Mouse (Mus musculus): ENCODE measurements around the gene Psrc1. TPM values are rescaled to one million over a fixed set of nuclear protein-coding genes. Genes with fewer than 3 reads are reported as not detected.

The Psrc1 gene
- total RNA-seq, 2 experiments from 2014 or later, result 14.3 to 16.2 TPM

- ATAC-seq (replicated peaks; ENCODE audit: poor library complexity, severe bottlenecking), result 0 out of 2 replicates have a peak, but pooled peaks have one; percentile 28
Measured at GRCm38 (mm10) chr3:108414857-108415830, 31.5 kb downstream of the Psrc1 start, which contains the start of gene Celsr2. Celsr2 (minus strand) TSS chr3:108415552.

GRCm38 (mm10) chr3:108415831-108416223 lies 32.2 kb downstream of the Psrc1 start:
- ATAC-seq (replicated peaks; ENCODE audit: poor library complexity, severe bottlenecking), result peak; percentile 83

- ATAC-seq (replicated peaks; ENCODE audit: poor library complexity, severe bottlenecking), result no peak
Measured at GRCm38 (mm10) chr3:108423006-108423405, 39.4 kb downstream of the Psrc1 start.

- ATAC-seq (replicated peaks; ENCODE audit: poor library complexity, severe bottlenecking), result peak; percentile 49
Measured at GRCm38 (mm10) chr3:108423844-108424801, 40.5 kb downstream of the Psrc1 start.

- ATAC-seq (replicated peaks; ENCODE audit: poor library complexity, severe bottlenecking), result no peak
Measured at GRCm38 (mm10) chr3:108424944-108425623, 41.4 kb downstream of the Psrc1 start.

GRCm38 (mm10) chr3:108425624-108426018 lies 42.0 kb downstream of the Psrc1 start:
- no peak for ATAC-seq (replicated peaks; ENCODE audit: poor library complexity, severe bottlenecking)

GRCm38 (mm10) chr3:108432542-108433187 lies 49.0 kb downstream of the Psrc1 start:
- ATAC-seq (replicated peaks; ENCODE audit: poor library complexity, severe bottlenecking), result no peak

GRCm38 (mm10) chr3:108433188-108433880 lies 49.7 kb downstream of the Psrc1 start:
- no peak for ATAC-seq (replicated peaks; ENCODE audit: poor library complexity, severe bottlenecking)

- no peak for ATAC-seq (replicated peaks; ENCODE audit: poor library complexity, severe bottlenecking)
Measured at GRCm38 (mm10) chr3:108433881-108434495, 50.3 kb downstream of the Psrc1 start.

GRCm38 (mm10) chr3:108435701-108436379 lies 52.2 kb downstream of the Psrc1 start:
- ATAC-seq (replicated peaks; ENCODE audit: poor library complexity, severe bottlenecking), result no peak

- no peak for ATAC-seq (replicated peaks; ENCODE audit: poor library complexity, severe bottlenecking)
Measured at GRCm38 (mm10) chr3:108436380-108436714, 52.7 kb downstream of the Psrc1 start.

Other genes starting within 250 kb of the Psrc1 start
- gene Gnai3, start 237.7 kb upstream of the Psrc1 start, total RNA-seq (2014; fragmentation: Nextera tagmentation), result 82.3 and 93.1 TPM in 2 replicates
- 139 and 189 TPM in 2 replicates for gene Gnai3, start 237.7 kb upstream of the Psrc1 start, total RNA-seq (2017)
- not detected in 2 replicates for gene Gpr61, start 229.0 kb upstream of the Psrc1 start, total RNA-seq (2014; fragmentation: Nextera tagmentation)
- gene Gpr61, start 229.0 kb upstream of the Psrc1 start, total RNA-seq (2017), result not detected in 2 replicates
- gene Amigo1, start 197.5 kb upstream of the Psrc1 start, total RNA-seq (2014; fragmentation: Nextera tagmentation), result 1.9 and 4.4 TPM in 2 replicates
- 2.0 and 3.4 TPM in 2 replicates for gene Amigo1, start 197.5 kb upstream of the Psrc1 start, total RNA-seq (2017)
- gene Cyb561d1, start 182.6 kb upstream of the Psrc1 start, total RNA-seq (2014; fragmentation: Nextera tagmentation), result 5.0 and 5.8 TPM in 2 replicates
- gene Cyb561d1, start 182.6 kb upstream of the Psrc1 start, total RNA-seq (2017), result 3.5 and 3.9 TPM in 2 replicates
- 6.7 and 6.8 TPM in 2 replicates for gene Atxn7l2, start 172.9 kb upstream of the Psrc1 start, total RNA-seq (2014; fragmentation: Nextera tagmentation)
- 1.1 and 1.5 TPM in 2 replicates for gene Atxn7l2, start 172.9 kb upstream of the Psrc1 start, total RNA-seq (2017)
- gene Sypl2, start 157.2 kb upstream of the Psrc1 start, total RNA-seq (2014; fragmentation: Nextera tagmentation), result not detected in 2 replicates
- not detected in 2 replicates for gene Sypl2, start 157.2 kb upstream of the Psrc1 start, total RNA-seq (2017)
- gene Psma5, start 126.9 kb upstream of the Psrc1 start, total RNA-seq (2014; fragmentation: Nextera tagmentation), result 258 and 273 TPM in 2 replicates
- 264 and 296 TPM in 2 replicates for gene Psma5, start 126.9 kb upstream of the Psrc1 start, total RNA-seq (2017)
- 55.1 and 58.8 TPM in 2 replicates for gene Sort1, start 99.8 kb upstream of the Psrc1 start, total RNA-seq (2014; fragmentation: Nextera tagmentation)
- gene Sort1, start 99.8 kb upstream of the Psrc1 start, total RNA-seq (2017), result 45.6 and 50.2 TPM in 2 replicates
- not detected in 2 replicates for gene Mybphl, start 18.9 kb upstream of the Psrc1 start, total RNA-seq (2014; fragmentation: Nextera tagmentation)
- gene Mybphl, start 18.9 kb upstream of the Psrc1 start, total RNA-seq (2017), result not detected in 2 replicates
- gene Celsr2, start 31.7 kb downstream of the Psrc1 start, total RNA-seq (2014; fragmentation: Nextera tagmentation), result 0.58 and 2.5 TPM in 2 replicates
- 0.04 and 0.15 TPM in 2 replicates for gene Celsr2, start 31.7 kb downstream of the Psrc1 start, total RNA-seq (2017)
- 30.9 and 36.2 TPM in 2 replicates for gene Sars, start 61.4 kb downstream of the Psrc1 start, total RNA-seq (2014; fragmentation: Nextera tagmentation)
- 196 and 259 TPM in 2 replicates for gene Sars, start 61.4 kb downstream of the Psrc1 start, total RNA-seq (2017)
- gene 1700013F07Rik, start 150.3 kb downstream of the Psrc1 start, total RNA-seq (2014; fragmentation: Nextera tagmentation), result not detected in 2 replicates
- not detected in 2 replicates for gene 1700013F07Rik, start 150.3 kb downstream of the Psrc1 start, total RNA-seq (2017)
- 0.15 TPM in 1 of 2 replicates, not detected in the other for gene 5330417C22Rik, start 152.7 kb downstream of the Psrc1 start, total RNA-seq (2014; fragmentation: Nextera tagmentation)
- gene 5330417C22Rik, start 152.7 kb downstream of the Psrc1 start, total RNA-seq (2017), result 0.13 TPM in 1 of 2 replicates, not detected in the other
- 6.8 and 11.4 TPM in 2 replicates for gene Tmem167b, start 178.6 kb downstream of the Psrc1 start, total RNA-seq (2014; fragmentation: Nextera tagmentation)
- 32.8 and 34.7 TPM in 2 replicates for gene Tmem167b, start 178.6 kb downstream of the Psrc1 start, total RNA-seq (2017)
- 13.8 and 16.5 TPM in 2 replicates for gene Taf13, start 187.9 kb downstream of the Psrc1 start, total RNA-seq (2014; fragmentation: Nextera tagmentation)
- 13.3 and 21.7 TPM in 2 replicates for gene Taf13, start 187.9 kb downstream of the Psrc1 start, total RNA-seq (2017)
- 2.5 and 2.8 TPM in 2 replicates for gene Wdr47, start 207.4 kb downstream of the Psrc1 start, total RNA-seq (2014; fragmentation: Nextera tagmentation)
- gene Wdr47, start 207.4 kb downstream of the Psrc1 start, total RNA-seq (2017), result 4.4 and 6.6 TPM in 2 replicates